Mouse (Mus musculus) T-cell, adult 2 months (primary cell): ENCODE results near the gene Fbxo21.

Experiments
- DNase-seq: peaks from one replicate; pipeline ENCODE4 v3.0.0; 2022; ENCODE audit warnings: low spot score

The Fbxo21 gene

DNA sequence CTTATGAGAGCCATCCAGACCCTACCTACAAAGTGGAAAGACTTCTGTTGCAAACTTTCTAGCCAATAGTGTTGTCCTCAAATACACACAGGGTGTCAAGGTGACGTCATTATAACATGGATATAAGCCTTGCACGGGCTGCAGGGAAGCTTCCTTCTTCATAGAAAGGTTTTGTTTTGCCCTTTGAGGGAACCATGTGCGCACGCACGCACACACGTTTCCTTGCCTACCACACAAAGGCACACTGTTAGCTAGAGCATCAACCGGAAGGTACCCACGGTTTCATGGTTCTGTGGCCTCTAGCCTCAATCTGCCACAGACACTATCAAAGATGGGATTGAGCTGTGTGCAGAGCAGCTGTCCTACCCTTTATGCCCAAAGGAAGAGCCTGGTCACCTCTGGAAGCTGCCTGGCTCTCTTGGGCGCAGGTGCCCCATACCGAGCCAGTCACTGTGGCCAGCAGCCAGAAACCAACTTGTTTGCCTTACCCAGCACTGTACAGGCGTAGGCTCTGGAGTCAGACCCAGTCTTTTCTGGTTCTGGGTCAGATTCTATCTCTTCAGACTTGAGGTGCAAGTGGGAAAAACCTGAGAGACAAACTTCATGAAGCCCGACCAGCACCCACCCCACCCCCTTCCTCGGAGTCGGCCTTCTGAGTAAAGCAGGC is 70.7 kb downstream of the Fbxo21 start:
- peak; percentile 83 for DNase-seq

DNA sequence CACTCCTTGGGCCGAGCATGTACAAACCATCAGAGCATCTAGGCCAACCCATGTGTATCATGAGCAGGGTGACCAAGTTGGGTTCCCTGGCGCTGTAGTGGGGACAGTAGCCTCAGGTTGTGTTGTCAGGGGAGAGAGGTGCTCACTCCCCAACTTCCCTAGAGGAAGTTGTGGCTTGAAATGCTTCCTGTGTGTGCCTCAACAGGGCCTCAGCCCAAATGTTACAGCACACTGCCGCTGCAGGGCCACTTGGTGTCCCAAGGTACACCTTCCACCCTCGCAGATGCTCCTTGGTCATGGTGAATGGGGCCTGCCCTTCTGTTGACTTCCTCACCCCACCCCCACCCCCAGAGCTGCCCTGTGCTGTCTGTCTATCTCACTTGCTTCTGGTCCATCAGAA is 71.9 kb downstream of the Fbxo21 start:
- peak; percentile 38 for DNase-seq

- peak; percentile 27 for DNase-seq
These were observed 72.4 kb downstream of the Fbxo21 start for GRCm38 (mm10) chr5:118048928-118049327.

DNA sequence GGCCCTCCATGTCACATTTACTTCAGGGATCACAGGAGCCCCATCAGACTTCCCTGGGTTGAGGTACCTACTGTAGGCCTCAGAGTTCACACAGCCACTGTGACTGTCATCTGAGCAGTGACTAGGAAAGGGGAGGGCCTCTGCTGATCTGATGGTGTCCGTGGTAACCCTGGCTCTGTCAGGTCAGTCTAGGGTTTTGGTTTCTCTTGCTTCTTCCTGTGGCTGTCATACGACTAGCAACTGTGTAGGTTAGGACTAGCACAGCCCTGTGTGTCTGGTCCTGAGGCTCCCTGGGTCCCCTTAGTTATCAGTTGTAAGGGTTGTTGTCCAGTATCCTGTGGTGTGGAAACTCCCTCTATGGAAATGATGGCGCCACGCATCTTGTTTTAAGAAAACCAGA is 74.2 kb downstream of the Fbxo21 start:
- DNase-seq: no peak

GRCm38 (mm10) chr5:118051981-118052662 is 75.6 kb downstream of the Fbxo21 start:
- no peak for DNase-seq

GRCm38 (mm10) chr5:118053205-118053604 is 76.7 kb downstream of the Fbxo21 start:
- DNase-seq: no peak

- DNase-seq: no peak
These were observed 81.1 kb downstream of the Fbxo21 start for GRCm38 (mm10) chr5:118057508-118058111.

DNA sequence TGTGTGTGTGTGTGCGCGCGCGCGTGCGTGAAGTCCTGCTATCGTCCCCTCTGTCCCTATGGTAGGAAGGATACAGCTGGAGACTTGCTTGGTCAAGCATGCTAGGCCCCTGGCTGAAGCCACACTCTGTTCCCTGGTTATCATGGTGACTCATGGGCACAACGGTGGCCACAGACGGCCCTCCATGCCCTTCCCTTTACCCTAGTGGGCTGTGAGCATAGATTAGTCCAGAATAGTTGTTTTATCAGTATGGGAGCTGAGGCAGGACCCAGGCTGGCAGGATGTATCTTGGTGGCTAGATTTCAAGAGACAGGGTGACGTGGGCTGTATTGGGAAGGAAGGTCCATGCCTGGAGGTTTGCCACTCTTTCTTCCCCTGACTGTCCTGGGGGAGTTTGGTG is 82.3 kb downstream of the Fbxo21 start:
- DNase-seq: no peak

- DNase-seq: no peak
These were observed 83.1 kb downstream of the Fbxo21 start for GRCm38 (mm10) chr5:118059646-118060045.
